Mouse (Mus musculus) liver, embryonic 12.5 days (tissue): ENCODE measurements around the gene Gm3646. TPM values are rescaled to one million over a fixed set of nuclear protein-coding genes. Genes with fewer than 3 reads are reported as not detected.

Experiments used
- ATAC-seq: fragments of 200-750 bp; cut with Nextera tagmentation; 2 replicates; pipeline ENCODE4 v1.8.0; 2017; ENCODE audit warnings: moderate number of reproducible peaks, mild to moderate bottlenecking, moderate library complexity
- H3K27ac ChIP-seq: fragments of 300-500 bp; sonication (generic); 2 replicates; pipeline ENCODE4 v1.5.1; 2016; ENCODE audit warnings: mild to moderate bottlenecking
- H3K27me3 ChIP-seq: fragments of 300-500 bp; sonication (generic); replicated peaks from 2 replicates; pipeline ENCODE4 v1.6.1; 2016; ENCODE audit warnings: mild to moderate bottlenecking, moderate library complexity
- H3K36me3 ChIP-seq: fragments of 300-500 bp; sonication (generic); 2 replicates; pipeline ENCODE4 v1.6.1; 2016; ENCODE audit warnings: mild to moderate bottlenecking, moderate library complexity
- H3K4me1 ChIP-seq: fragments of 300-500 bp; sonication (generic); 2 replicates; pipeline ENCODE4 v1.6.1; 2016
- H3K4me2 ChIP-seq: fragments of 300-500 bp; sonication (generic); 2 replicates; pipeline ENCODE4 v1.6.1; 2016; ENCODE audit warnings: mild to moderate bottlenecking, moderate library complexity
- H3K4me3 ChIP-seq: fragments of 300-500 bp; sonication (generic); 2 replicates; pipeline ENCODE4 v1.5.1; 2016; ENCODE audit warnings: mild to moderate bottlenecking, moderate library complexity
- H3K9ac ChIP-seq: fragments of 300-500 bp; sonication (generic); 2 replicates; pipeline ENCODE4 v1.6.1; 2016; ENCODE audit warnings: mild to moderate bottlenecking, moderate library complexity
- H3K9me3 ChIP-seq: fragments of 300-500 bp; sonication (generic); replicated peaks from 2 replicates; pipeline ENCODE4 v1.6.1; 2016; ENCODE audit warnings: mild to moderate bottlenecking, moderate library complexity
- WGBS: fragments of 180-500 bp; shearing (Covaris S2); methylation state at CpG from one replicate; pipeline ENCODE4 v1.1.7; 2016; ENCODE audit not compliant: insufficient replicate concordance; 5-methylcytosine and 5-hydroxymethylcytosine counted together
- polyA plus RNA-seq: library from polyadenylated mRNA; unstranded; fragments of >200 nt; fragmentation: Nextera tagmentation; extraction: Ambion mirVana; gene quantifications from 2 replicates; pipeline ENCODE4 v1.2.1, GENCODE M21; 2016

Gm3646 gene
- polyA plus RNA-seq, 1 experiment from 2014 or later, result not detected

GRCm38 (mm10) chr1:39824902-39825301, 19.8 kb upstream of the Gm3646 start:
- no peaks in the 10 kb centered on the region for H3K9me3 ChIP-seq
- 30% methylated on average over 4 of the region's 4 CpGs for WGBS
- no peak overlapping the region for H3K9ac ChIP-seq
- no peak for ATAC-seq
- H3K27me3 ChIP-seq, result no peaks in the 10 kb centered on the region
- no peak overlapping the region for H3K27ac ChIP-seq
- no peak overlapping the region for H3K4me2 ChIP-seq
- no peak overlapping the region for H3K4me3 ChIP-seq
- no peaks in the 10 kb centered on the region for H3K36me3 ChIP-seq
- no peaks in the 10 kb centered on the region for H3K4me1 ChIP-seq

- WGBS, result 39% methylated on average over 4 of the region's 4 CpGs
- no peak for ATAC-seq
- no peak overlapping the region for H3K4me2 ChIP-seq
Measured at GRCm38 (mm10) chr1:39824240-39824639, 19.1 kb upstream of the Gm3646 start.

GRCm38 (mm10) chr1:39819596-39819995, 14.5 kb upstream of the Gm3646 start:
- H3K9ac ChIP-seq, result no peak overlapping the region
- H3K4me3 ChIP-seq, result no peak overlapping the region
- H3K9me3 ChIP-seq, result no peaks in the 10 kb centered on the region
- no peaks in the 10 kb centered on the region for H3K36me3 ChIP-seq
- no peaks in the 10 kb centered on the region for H3K27me3 ChIP-seq
- H3K4me1 ChIP-seq, result no peaks in the 10 kb centered on the region
- WGBS, result 73% methylated on average over 10 of the region's 10 CpGs
- no peak for ATAC-seq
- H3K27ac ChIP-seq, result no peak overlapping the region
- no peak overlapping the region for H3K4me2 ChIP-seq

More at GRCm38 (mm10) chr1:39824240-39824639, 19.1 kb upstream of the Gm3646 start:
- H3K4me3 ChIP-seq, result no peak overlapping the region
- no peaks in the 10 kb centered on the region for H3K36me3 ChIP-seq
- H3K4me1 ChIP-seq, result no peaks in the 10 kb centered on the region
- H3K27me3 ChIP-seq, result no peaks in the 10 kb centered on the region
- H3K9me3 ChIP-seq, result no peaks in the 10 kb centered on the region
- H3K9ac ChIP-seq, result no peak overlapping the region
- no peak overlapping the region for H3K27ac ChIP-seq

GRCm38 (mm10) chr1:39815766-39816165, 10.6 kb upstream of the Gm3646 start:
- no peak overlapping the region for H3K9ac ChIP-seq
- H3K4me2 ChIP-seq, result no peak overlapping the region
- H3K4me1 ChIP-seq, result no peaks in the 10 kb centered on the region; the same call in 1 of the 2 replicates
- no peak for ATAC-seq
- no peaks in the 10 kb centered on the region for H3K36me3 ChIP-seq
- no peaks in the 10 kb centered on the region for H3K9me3 ChIP-seq
- H3K27me3 ChIP-seq, result no peaks in the 10 kb centered on the region
- H3K4me3 ChIP-seq, result no peak overlapping the region
- 78% methylated on average over 5 of the region's 5 CpGs for WGBS
- H3K27ac ChIP-seq, result no peak overlapping the region

GRCm38 (mm10) chr1:39813067-39813466, 7.9 kb upstream of the Gm3646 start:
- peak; percentile 55 for ATAC-seq
- no peak overlapping the region for H3K9ac ChIP-seq
- H3K36me3 ChIP-seq, result no peaks in the 10 kb centered on the region
- no peak overlapping the region for H3K4me3 ChIP-seq
- H3K4me1 ChIP-seq, result no peaks in the 10 kb centered on the region; the same call in 1 of the 2 replicates
- no peak overlapping the region for H3K27ac ChIP-seq
- no peak overlapping the region for H3K4me2 ChIP-seq
- no peaks in the 10 kb centered on the region for H3K27me3 ChIP-seq
- 56% methylated on average over 4 of the region's 4 CpGs for WGBS
- no peaks in the 10 kb centered on the region for H3K9me3 ChIP-seq

GRCm38 (mm10) chr1:39804789-39805188, 343 bp downstream of the Gm3646 start:
- H3K4me3 ChIP-seq, result no peak overlapping the region
- no peak overlapping the region for H3K4me2 ChIP-seq
- ATAC-seq, result no peak
- no peaks in the 10 kb centered on the region for H3K36me3 ChIP-seq
- no peaks in the 10 kb centered on the region for H3K9me3 ChIP-seq
- H3K27ac ChIP-seq, result no peak overlapping the region
- WGBS, result 74% methylated on average over 6 of the region's 6 CpGs
- no peak overlapping the region for H3K9ac ChIP-seq
- H3K27me3 ChIP-seq, result no peaks in the 10 kb centered on the region
- no peaks in the 10 kb centered on the region for H3K4me1 ChIP-seq

GRCm38 (mm10) chr1:39802946-39803345, 2.2 kb downstream of the Gm3646 start:
- Histone ChIP-seq H3K27ac (no peak overlapping the region), H3K9me3 (no peaks in the 10 kb centered on the region), H3K27me3 (no peaks in the 10 kb centered on the region), H3K4me3 (no peak overlapping the region), H3K9ac (no peak overlapping the region), H3K36me3 (no peaks in the 10 kb centered on the region), H3K4me1 (no peaks in the 10 kb centered on the region), H3K4me2 (no peak overlapping the region)
- WGBS, result 61% methylated on average over 7 of the region's 7 CpGs
- ATAC-seq, result no peak

GRCm38 (mm10) chr1:39797496-39797895, 7.6 kb downstream of the Gm3646 start:
- Histone ChIP-seq H3K27ac (no peak overlapping the region), H3K9ac (no peak overlapping the region), H3K27me3 (no peaks in the 10 kb centered on the region), H3K4me1 (no peaks in the 10 kb centered on the region), H3K9me3 (no peaks in the 10 kb centered on the region), H3K4me2 (no peak overlapping the region), H3K36me3 (no peaks in the 10 kb centered on the region), H3K4me3 (no peak overlapping the region)
- 79% methylated on average over 6 of the region's 6 CpGs for WGBS
- ATAC-seq, result no peak

- Histone ChIP-seq H3K27me3 (no peaks in the 10 kb centered on the region), H3K36me3 (no peaks in the 10 kb centered on the region), H3K9ac (no peak overlapping the region), H3K4me3 (no peak overlapping the region), H3K9me3 (no peaks in the 10 kb centered on the region), H3K27ac (no peak overlapping the region), H3K4me2 (no peak overlapping the region), H3K4me1 (no peaks in the 10 kb centered on the region)
- 77% methylated on average over 3 of the region's 3 CpGs for WGBS
- no peak for ATAC-seq
Measured at GRCm38 (mm10) chr1:39796765-39797164, 8.4 kb downstream of the Gm3646 start.

- no peak overlapping the region for H3K9ac ChIP-seq
- no peaks in the 10 kb centered on the region for H3K36me3 ChIP-seq
- no peak overlapping the region for H3K4me2 ChIP-seq
- H3K27ac ChIP-seq, result no peak overlapping the region
- no peak overlapping the region for H3K4me3 ChIP-seq
- H3K27me3 ChIP-seq, result no peaks in the 10 kb centered on the region; the same call in 1 of the 2 replicates
- 43% methylated on average over 5 of the region's 5 CpGs for WGBS
- H3K4me1 ChIP-seq, result no peaks in the 10 kb centered on the region
- ATAC-seq, result no peak
- no peaks in the 10 kb centered on the region for H3K9me3 ChIP-seq
Measured at GRCm38 (mm10) chr1:39784632-39785031, 20.5 kb downstream of the Gm3646 start.

GRCm38 (mm10) chr1:39781835-39782234, 23.3 kb downstream of the Gm3646 start:
- 54% methylated on average over 6 of the region's 6 CpGs for WGBS
- Histone ChIP-seq H3K27me3 (no peaks in the 10 kb centered on the region; the same call in 1 of the 2 replicates), H3K27ac (no peak overlapping the region), H3K9ac (no peak overlapping the region), H3K4me2 (no peak overlapping the region), H3K36me3 (no peaks in the 10 kb centered on the region), H3K4me3 (no peak overlapping the region), H3K9me3 (no peaks in the 10 kb centered on the region), H3K4me1 (no peaks in the 10 kb centered on the region)
- ATAC-seq, result no peak

GRCm38 (mm10) chr1:39779111-39779980, 25.8 kb downstream of the Gm3646 start:
- H3K4me1 ChIP-seq, result no peaks in the 10 kb centered on the region
- H3K27me3 ChIP-seq, result no peaks in the 10 kb centered on the region; the same call in 1 of the 2 replicates
- no peak for ATAC-seq
- H3K9ac ChIP-seq, result no peak overlapping the region
- no peaks in the 10 kb centered on the region for H3K9me3 ChIP-seq
- WGBS, result 67% methylated on average over 16 of the region's 16 CpGs
- H3K4me3 ChIP-seq, result no peak overlapping the region
- no peaks in the 10 kb centered on the region for H3K36me3 ChIP-seq
- no peak overlapping the region for H3K27ac ChIP-seq
- no peak overlapping the region for H3K4me2 ChIP-seq
